Mouse (Mus musculus) embryonic facial prominence, embryonic 14.5 days (tissue): ENCODE measurements around the gene Nelfb. TPM values are rescaled to one million over a fixed set of nuclear protein-coding genes. Genes with fewer than 3 reads are reported as not detected.

ENCODE experiments used
- ATAC-seq: fragments of 200-750 bp; cut with Nextera tagmentation; 2 replicates; pipeline ENCODE4 v1.8.0; 2017; ENCODE audit warnings: low read depth, moderate number of reproducible peaks, moderate TSS enrichment
- DNase-seq: peaks from one replicate; pipeline ENCODE4 v3.0.0-alpha.2; 2015; ENCODE audit warnings: low spot score
- H3K27ac ChIP-seq: fragments of 300-500 bp; sonication (generic); replicated peaks from 2 replicates; pipeline ENCODE4 v1.5.1; 2014; ENCODE audit warnings: low read depth, mild to moderate bottlenecking, low read length, moderate library complexity
- H3K27me3 ChIP-seq: fragments of 300-500 bp; sonication (generic); replicated peaks from 2 replicates; pipeline ENCODE4 v1.6.1; 2014; ENCODE audit warnings: low read length; ENCODE audit not compliant: control insufficient read depth, insufficient read depth
- H3K36me3 ChIP-seq: fragments of 300-500 bp; sonication (generic); 2 replicates; pipeline ENCODE4 v1.6.1; 2014; ENCODE audit warnings: low read length, mixed read lengths; ENCODE audit not compliant: control insufficient read depth, insufficient read depth
- H3K4me1 ChIP-seq: fragments of 300-500 bp; sonication (generic); 2 replicates; pipeline ENCODE4 v1.6.1; 2014; ENCODE audit warnings: antibody characterized with exemption, low read length; ENCODE audit not compliant: control insufficient read depth, insufficient read depth
- H3K4me2 ChIP-seq: fragments of 300-500 bp; sonication (generic); 2 replicates; pipeline ENCODE4 v1.6.1; 2014; ENCODE audit warnings: low read depth, mild to moderate bottlenecking, low read length, moderate library complexity, mixed read lengths
- H3K4me3 ChIP-seq: fragments of 300-500 bp; sonication (generic); 2 replicates; pipeline ENCODE4 v1.5.1; 2014; ENCODE audit warnings: low read depth, mild to moderate bottlenecking, low read length
- H3K9ac ChIP-seq: fragments of 300-500 bp; sonication (generic); 2 replicates; pipeline ENCODE4 v1.6.1; 2014; ENCODE audit warnings: low read depth, mild to moderate bottlenecking, low read length, moderate library complexity, mixed read lengths
- H3K9me3 ChIP-seq: fragments of 300-500 bp; sonication (generic); 2 replicates; pipeline ENCODE4 v1.6.1; 2016; ENCODE audit warnings: low read length; ENCODE audit not compliant: control insufficient read depth
- WGBS: fragments of 180-500 bp; shearing (Covaris S2); extraction: QIAGEN DNeasy Blood & Tissue Kit; methylation state at CpG from one replicate; pipeline ENCODE4 v1.1.7; 2014; 5-methylcytosine and 5-hydroxymethylcytosine counted together
- polyA plus RNA-seq: library from polyadenylated mRNA; unstranded; fragments of >200 nt; fragmentation: Nextera tagmentation; extraction: Ambion mirVana; gene quantifications from 2 replicates; pipeline ENCODE4 v1.2.1, GENCODE M21; 2014

Nelfb gene
- polyA plus RNA-seq, 1 experiment from 2014 or later, result 76.8 TPM

DNA sequence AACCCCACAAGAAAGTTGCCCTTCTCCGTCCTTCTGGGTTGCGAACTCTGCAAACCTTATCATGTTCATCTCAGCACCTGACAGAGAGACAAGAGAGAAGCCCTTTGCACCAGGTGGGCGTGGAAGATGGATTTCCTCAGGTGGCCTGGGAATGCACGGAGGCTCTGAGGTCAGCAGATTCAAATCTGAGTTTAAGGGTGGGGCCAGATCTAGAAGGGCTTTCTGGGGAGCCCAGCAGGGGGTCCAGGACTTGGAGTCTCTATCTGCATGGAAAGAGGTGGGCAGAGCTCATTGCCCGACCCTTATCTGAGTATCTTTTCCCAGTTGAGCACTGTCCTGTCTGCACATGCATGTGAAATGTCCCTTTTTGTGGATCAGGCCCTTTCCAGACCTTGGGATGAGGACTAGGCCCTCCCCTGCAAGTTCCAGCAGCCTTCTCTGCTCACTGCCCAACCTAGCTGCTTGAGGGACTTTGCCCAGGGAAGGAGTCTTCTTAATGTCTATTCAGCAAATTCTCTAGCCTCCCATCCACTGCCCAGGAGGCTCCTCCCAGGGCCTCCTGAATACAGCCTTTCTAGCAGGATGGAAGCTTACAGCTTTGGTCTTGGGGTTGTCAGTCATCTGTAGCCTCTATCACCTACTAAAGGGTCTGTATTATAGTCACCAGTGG is 23.4 kb upstream of the Nelfb start:
- no peak for DNase-seq
- no peaks in the 10 kb centered on the region for H3K36me3 ChIP-seq
- no peaks in the 10 kb centered on the region for H3K27me3 ChIP-seq
- H3K4me3 ChIP-seq, result no peak overlapping the region
- 67% methylated on average over 5 of the region's 5 CpGs for WGBS
- H3K4me2 ChIP-seq, result no peak overlapping the region
- ATAC-seq, result no peak
- no peaks in the 10 kb centered on the region for H3K4me1 ChIP-seq
- H3K9ac ChIP-seq, result no peak overlapping the region
- H3K9me3 ChIP-seq, result no peaks in the 10 kb centered on the region
- H3K27ac ChIP-seq, result no peak overlapping the region

DNA sequence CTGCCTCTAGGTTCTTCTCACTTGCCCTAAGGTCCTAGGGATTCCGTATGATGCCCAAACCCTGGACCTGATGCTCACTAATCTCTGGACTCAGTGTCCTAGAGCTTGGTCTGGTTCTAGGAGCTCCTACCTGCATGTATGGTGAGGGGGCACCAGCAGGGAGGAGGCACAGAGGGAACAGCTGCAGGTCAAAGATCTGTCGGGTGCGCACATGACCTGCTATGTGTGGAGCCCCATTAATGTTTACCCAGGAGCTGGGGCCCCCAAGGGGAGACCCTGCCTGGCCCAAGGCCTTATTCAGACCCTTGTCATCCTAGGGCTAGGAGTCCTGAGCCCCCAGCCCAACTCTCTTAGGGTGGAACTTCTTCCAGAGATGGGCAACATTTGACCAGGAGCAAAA is 22.8 kb upstream of the Nelfb start, which contains the start of gene Slc34a3:
Gene Slc34a3, minus strand, starts transcription at position 315 of the 400 bp plus-strand sequence.
- WGBS, result 87% methylated on average over 3 of the region's 3 CpGs
- ATAC-seq, result no peak
- H3K9me3 ChIP-seq, result no peaks in the 10 kb centered on the region

DNA sequence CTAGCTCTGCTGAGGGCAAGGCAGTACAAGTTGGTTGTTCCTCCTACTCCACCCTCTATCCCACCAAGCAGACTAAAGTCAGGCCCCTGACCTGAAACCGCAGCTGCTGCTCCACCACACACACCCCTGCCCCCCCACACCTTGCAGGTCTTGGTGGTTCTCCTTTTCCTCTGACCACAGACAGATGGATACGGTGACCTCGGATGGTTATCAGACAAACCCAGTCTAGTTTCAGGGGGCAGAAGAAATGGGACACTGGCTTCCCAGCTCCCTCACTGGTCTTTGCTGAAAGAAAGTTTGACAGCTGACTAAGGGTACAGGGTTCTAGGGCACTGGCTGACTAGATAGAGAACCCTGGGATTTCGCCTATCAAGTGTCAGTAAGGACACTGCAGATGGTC is 22.1 kb upstream of the Nelfb start:
- H3K27me3 ChIP-seq, result no peaks in the 10 kb centered on the region
- H3K4me3 ChIP-seq, result no peak overlapping the region
- H3K36me3 ChIP-seq, result no peaks in the 10 kb centered on the region
- no peak for DNase-seq
- no peak overlapping the region for H3K4me2 ChIP-seq
- ATAC-seq, result no peak
- H3K9me3 ChIP-seq, result no peaks in the 10 kb centered on the region
- no peak overlapping the region for H3K27ac ChIP-seq
- WGBS, result 74% methylated on average over 4 of the region's 4 CpGs
- H3K4me1 ChIP-seq, result peaks cover 3% of the 10 kb centered on the region; the same call in 1 of the 2 replicates
- no peak overlapping the region for H3K9ac ChIP-seq

More for the DNA sequence above, 22.8 kb upstream of the Nelfb start, which contains the start of gene Slc34a3:
- Histone ChIP-seq H3K27me3 (no peaks in the 10 kb centered on the region), H3K4me3 (no peak within 1 kb of the TSS), H3K4me2 (no peak within 1 kb of the TSS), H3K27ac (no peak within 1 kb of the TSS), H3K4me1 (no peaks in the 10 kb centered on the region), H3K36me3 (no peaks in the 10 kb centered on the region), H3K9ac (no peak within 1 kb of the TSS)
- DNase-seq, result no peak

DNA sequence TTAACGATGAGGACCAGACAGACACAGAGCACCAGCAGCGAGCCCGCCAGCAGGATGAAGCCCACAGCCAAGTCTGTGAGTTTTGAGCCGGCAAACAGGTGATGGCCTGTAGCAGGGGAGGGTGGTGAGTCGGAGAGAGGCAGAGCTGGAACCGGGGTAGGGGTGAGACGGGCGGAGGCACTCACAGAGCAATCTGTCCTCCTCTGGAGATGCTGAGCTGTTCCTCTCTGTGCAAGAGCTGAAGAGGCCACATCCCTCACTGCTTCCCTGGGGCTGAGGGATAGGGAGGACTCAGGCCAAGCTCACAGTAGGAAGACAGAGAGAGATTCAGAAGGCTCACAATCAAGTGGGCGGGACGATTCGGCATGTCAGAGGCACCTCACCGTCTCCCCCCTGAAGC is 19.7 kb upstream of the Nelfb start:
- Histone ChIP-seq H3K27ac (no peak overlapping the region), H3K4me1 (peaks cover 6% of the 10 kb centered on the region), H3K9me3 (no peaks in the 10 kb centered on the region), H3K4me2 (no peak overlapping the region), H3K9ac (no peak overlapping the region), H3K27me3 (no peaks in the 10 kb centered on the region), H3K36me3 (no peaks in the 10 kb centered on the region), H3K4me3 (no peak overlapping the region)
- no peak for ATAC-seq
- 57% methylated on average over 12 of the region's 12 CpGs for WGBS
- no peak for DNase-seq

DNA sequence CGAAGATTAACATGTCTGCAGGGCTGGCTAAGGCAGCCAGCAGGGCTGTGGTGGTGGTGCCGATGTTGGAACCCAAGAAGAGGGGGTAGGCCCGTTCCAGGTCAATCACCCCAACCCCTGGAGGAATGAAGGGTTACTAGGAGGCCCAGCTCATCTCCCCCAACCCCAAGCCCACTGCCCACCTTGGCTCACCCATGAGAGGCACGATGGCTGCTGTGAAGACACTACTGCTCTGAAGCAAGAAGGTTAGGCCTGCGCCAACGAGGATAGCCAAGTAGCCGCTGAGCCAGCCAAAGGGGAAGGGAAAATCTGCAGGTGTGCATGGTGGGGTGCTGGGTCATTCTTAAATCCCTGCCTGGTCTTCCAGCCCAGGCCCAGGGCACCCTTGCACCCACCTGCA is 19.3 kb upstream of the Nelfb start:
- WGBS, result 86% methylated on average over 7 of the region's 7 CpGs
- H3K36me3 ChIP-seq, result no peaks in the 10 kb centered on the region
- H3K9me3 ChIP-seq, result no peaks in the 10 kb centered on the region
- no peak overlapping the region for H3K4me3 ChIP-seq
- H3K27me3 ChIP-seq, result no peaks in the 10 kb centered on the region
- ATAC-seq, result no peak
- H3K27ac ChIP-seq, result no peak overlapping the region
- H3K4me1 ChIP-seq, result peaks cover 7% of the 10 kb centered on the region
- H3K4me2 ChIP-seq, result no peak overlapping the region
- DNase-seq, result no peak
- H3K9ac ChIP-seq, result no peak overlapping the region

DNA sequence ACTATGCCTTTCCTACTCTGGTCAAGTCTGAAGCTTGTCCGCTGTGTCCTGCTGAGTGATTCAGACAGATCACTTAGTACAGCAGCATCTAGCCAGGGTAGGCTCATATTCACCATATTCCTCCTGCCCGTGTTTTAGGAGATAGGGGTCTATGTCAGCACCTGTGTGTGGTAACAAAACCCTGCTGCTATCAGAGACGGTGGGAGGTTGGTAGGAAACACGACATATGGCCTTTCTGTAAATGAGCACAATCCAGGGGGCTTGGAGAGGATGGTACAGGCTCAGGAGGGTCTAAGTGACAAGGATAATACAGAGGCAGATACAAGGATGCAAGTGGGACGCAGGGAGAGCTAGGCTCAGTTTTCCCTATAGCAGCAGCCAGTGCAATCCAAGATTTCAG is 18.3 kb upstream of the Nelfb start:
- Histone ChIP-seq H3K4me1 (peaks cover 10% of the 10 kb centered on the region), H3K4me2 (no peak overlapping the region), H3K9ac (no peak overlapping the region), H3K27ac (no peak overlapping the region), H3K27me3 (no peaks in the 10 kb centered on the region), H3K4me3 (no peak overlapping the region), H3K36me3 (no peaks in the 10 kb centered on the region), H3K9me3 (no peaks in the 10 kb centered on the region)
- WGBS, result 75% methylated on average over 5 of the region's 5 CpGs
- ATAC-seq (no peak), DNase-seq (no peak)

DNA sequence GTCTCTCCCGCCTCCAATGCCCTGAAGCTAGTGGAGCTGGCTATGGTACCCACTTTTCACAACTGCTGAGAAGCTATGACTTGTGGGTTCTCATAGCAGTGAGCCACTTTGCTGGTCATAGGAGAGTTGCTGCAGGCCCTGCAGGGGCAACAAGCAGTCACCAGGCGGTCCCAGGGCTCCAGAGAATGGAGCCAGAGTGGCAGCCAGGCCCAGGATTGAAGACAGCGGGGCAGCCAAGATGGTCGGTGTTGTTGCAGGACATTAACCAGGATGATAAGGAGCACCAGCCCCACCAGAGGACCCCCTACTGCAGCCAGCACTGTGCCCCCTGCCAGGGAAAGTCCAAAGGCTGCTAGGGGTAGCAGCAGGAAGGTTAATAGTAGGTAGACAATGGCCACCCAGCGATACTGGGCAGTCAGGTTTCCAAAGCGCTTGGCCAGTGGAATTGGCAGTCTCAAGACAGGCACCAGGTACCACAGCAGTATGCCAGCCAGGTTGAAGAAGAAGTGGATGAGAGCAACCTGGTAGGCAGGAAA is 17.8 kb upstream of the Nelfb start:
- Histone ChIP-seq H3K4me1 (peaks cover 10% of the 10 kb centered on the region), H3K27ac (no peak overlapping the region), H3K4me3 (no peak overlapping the region), H3K4me2 (peak overlapping the region; percentile 39; the same call in 1 of the 2 replicates), H3K9ac (peak overlapping the region; percentile 49; the same call in 1 of the 2 replicates), H3K9me3 (no peaks in the 10 kb centered on the region), H3K36me3 (no peaks in the 10 kb centered on the region), H3K27me3 (no peaks in the 10 kb centered on the region)
- 60% methylated on average over 6 of the region's 6 CpGs for WGBS
- DNase-seq, result no peak
- ATAC-seq, result no peak

DNA sequence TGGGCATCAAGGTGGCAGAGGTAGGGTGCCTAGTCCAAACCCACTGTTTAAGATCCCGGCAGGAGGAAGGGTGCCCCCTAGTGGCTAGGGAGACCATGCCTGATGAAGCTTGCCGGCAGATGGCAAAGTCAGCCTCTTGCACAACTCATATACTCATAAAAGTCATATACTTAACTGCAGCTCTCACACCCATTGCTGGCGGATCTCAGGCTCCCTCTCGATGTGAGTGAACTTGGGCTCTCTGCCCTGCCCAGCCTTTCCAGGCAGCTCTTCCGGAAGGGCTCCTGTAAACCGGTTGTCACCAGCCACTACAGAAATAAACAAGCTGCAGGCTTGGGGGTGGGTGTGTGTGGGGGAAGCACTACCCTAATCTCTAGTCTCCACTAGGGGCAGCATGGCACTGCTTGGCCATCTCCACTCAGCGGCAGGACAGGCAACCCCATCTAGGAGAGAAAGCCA is 17.2 kb upstream of the Nelfb start:
- H3K9ac ChIP-seq, result peak overlapping the region; percentile 49; the same call in 1 of the 2 replicates
- ATAC-seq, result peak; percentile 15; the same call in 1 of the 2 replicates
- whole genome bisulfite sequencing, result 0% methylated on average over 7 of the region's 7 CpGs

More for the DNA sequence above, 17.2 kb upstream of the Nelfb start:
- Histone ChIP-seq H3K4me1 (peaks cover 14% of the 10 kb centered on the region), H3K4me3 (0 out of 2 replicates have a peak overlapping the region, but pooled peaks have one; percentile 10), H3K27ac (peak overlapping the region; percentile 70; the same call in 1 of the 2 replicates), H3K9me3 (no peaks in the 10 kb centered on the region), H3K36me3 (no peaks in the 10 kb centered on the region), H3K27me3 (no peaks in the 10 kb centered on the region), H3K4me2 (peak overlapping the region; percentile 39)
- peak; percentile 92 for DNase-seq
